Mouse (Mus musculus) cortical plate, adult 2 months (tissue): Measurements from ENCODE around the gene Trp53i13.
"Not testable (repeated sequence)": the region's sequence is repeated elsewhere in the genome, so short reads cannot be mapped to it uniquely, and the experiment has no call there.

Experiments used
- CTCF ChIP-seq: fragments of 200-500 bp; IDR thresholded peaks from 2 replicates; pipeline ENCODE4 v1.5.1; 2011; ENCODE audit warnings: mild to moderate bottlenecking, control low read depth, low read length; ENCODE audit not compliant: insufficient read depth; ENCODE audit errors: extremely low read depth
- POLR2A ChIP-seq: fragments of 200-500 bp; IDR thresholded peaks from 2 replicates; pipeline ENCODE4 v1.6.1; 2011; ENCODE audit warnings: mild to moderate bottlenecking, low read length, control low read depth; ENCODE audit not compliant: insufficient read depth; ENCODE audit errors: extremely low read depth

- not testable (repeated sequence) for TF ChIP-seq CTCF, POLR2A
Observed at GRCm38 (mm10) chr11:77528420-77528819, 12.6 kb upstream of the Trp53i13 start.
